Mouse (Mus musculus): Measurements from ENCODE around the gene Tex35. TPM values are rescaled to one million over a fixed set of nuclear protein-coding genes. Genes with fewer than 3 reads are reported as not detected.

The Tex35 gene
- polyA plus RNA-seq, 1 experiment from 2014 or later, result not detected

GRCm38 (mm10) chr1:157080071-157080470, 28.4 kb downstream of the Tex35 start:
- no peak for ATAC-seq (ENCODE audit: insufficient number of reproducible peaks, low FRiP score, low TSS enrichment, low read depth)
- H3K4me3 ChIP-seq, result no peak overlapping the region
- no peaks in the 10 kb centered on the region for H3K36me3 ChIP-seq
- H3K27ac ChIP-seq, result peak overlapping the region; percentile 33; the same call in 1 of the 2 replicates
- H3K27me3 ChIP-seq, result 0 out of 2 replicates have a peak, but pooled peaks cover 5% of the 10 kb centered on the region
- H3K4me2 ChIP-seq, result no peak overlapping the region
- peaks cover 24% of the 10 kb centered on the region for H3K4me1 ChIP-seq
- no peak overlapping the region for H3K9ac ChIP-seq
- H3K9me3 ChIP-seq, result no peaks in the 10 kb centered on the region
- WGBS, result 76% methylated on average over 7 of the region's 7 CpGs

DNA sequence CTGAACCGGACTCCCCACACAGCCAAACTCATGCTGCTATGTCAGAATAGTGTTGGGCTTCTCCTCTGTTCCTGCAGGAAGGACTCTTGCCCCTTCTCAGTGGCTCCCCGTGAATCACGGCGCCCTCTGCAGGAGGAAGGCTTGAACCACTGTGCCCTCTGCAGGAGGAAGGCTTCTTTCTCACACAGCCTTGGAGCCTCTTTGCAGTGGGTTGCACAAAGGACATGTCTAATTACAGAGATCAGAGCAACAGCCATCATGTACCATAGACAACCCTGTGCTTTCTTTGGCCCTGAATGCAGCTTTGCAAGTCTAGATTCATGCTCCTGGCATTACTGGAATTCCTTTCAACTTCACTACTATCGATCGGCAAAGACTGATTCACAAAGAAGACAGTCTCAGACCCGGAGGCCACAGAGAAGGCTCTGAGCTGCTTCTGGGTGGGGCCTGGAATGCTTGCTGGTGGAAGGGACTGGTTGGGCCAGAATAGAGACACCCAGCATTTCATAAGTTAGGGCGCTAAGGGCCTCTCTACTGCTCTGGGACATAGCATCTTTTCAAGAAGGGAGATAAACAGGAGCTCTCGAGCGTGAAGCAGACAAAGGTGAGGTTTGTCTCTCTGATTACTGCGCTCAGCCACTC, 29.0 kb downstream of the Tex35 start:
- Histone ChIP-seq H3K9ac (no peak overlapping the region), H3K4me2 (no peak overlapping the region), H3K4me1 (peaks cover 30% of the 10 kb centered on the region), H3K27me3 (0 out of 2 replicates have a peak, but pooled peaks cover 5% of the 10 kb centered on the region), H3K4me3 (no peak overlapping the region), H3K36me3 (no peaks in the 10 kb centered on the region), H3K9me3 (no peaks in the 10 kb centered on the region), H3K27ac (peak overlapping the region; percentile 34; the same call in 1 of the 2 replicates)
- WGBS, result 48% methylated on average over 11 of the region's 11 CpGs
- ATAC-seq (ENCODE audit: insufficient number of reproducible peaks, low FRiP score, low TSS enrichment, low read depth), result peak; percentile 30; the same call in 1 of the 2 replicates

- H3K27me3 ChIP-seq, result 0 out of 2 replicates have a peak, but pooled peaks cover 5% of the 10 kb centered on the region
- H3K36me3 ChIP-seq, result no peaks in the 10 kb centered on the region
- H3K4me2 ChIP-seq, result no peak overlapping the region
- no peak for ATAC-seq (ENCODE audit: insufficient number of reproducible peaks, low FRiP score, low TSS enrichment, low read depth)
- no peak overlapping the region for H3K27ac ChIP-seq
- no peaks in the 10 kb centered on the region for H3K9me3 ChIP-seq
- H3K4me3 ChIP-seq, result no peak overlapping the region
- H3K9ac ChIP-seq, result no peak overlapping the region
- WGBS, result 62% methylated on average over 43 of the region's 43 CpGs
- peaks cover 31% of the 10 kb centered on the region for H3K4me1 ChIP-seq
Measured at GRCm38 (mm10) chr1:157076781-157077705, 31.4 kb downstream of the Tex35 start.

GRCm38 (mm10) chr1:157076257-157076656, 32.2 kb downstream of the Tex35 start:
- 8% methylated on average over 15 of the region's 15 CpGs for WGBS
- Histone ChIP-seq H3K27me3 (0 out of 2 replicates have a peak, but pooled peaks cover 5% of the 10 kb centered on the region), H3K4me1 (peaks cover 27% of the 10 kb centered on the region), H3K9ac (no peak overlapping the region), H3K4me2 (no peak overlapping the region), H3K4me3 (no peak overlapping the region), H3K27ac (no peak overlapping the region), H3K9me3 (no peaks in the 10 kb centered on the region), H3K36me3 (no peaks in the 10 kb centered on the region)
- ATAC-seq (ENCODE audit: insufficient number of reproducible peaks, low FRiP score, low TSS enrichment, low read depth), result no peak

- 64% methylated on average over 7 of the region's 7 CpGs for WGBS
- H3K4me3 ChIP-seq, result no peak overlapping the region
- no peaks in the 10 kb centered on the region for H3K36me3 ChIP-seq
- peaks cover 26% of the 10 kb centered on the region for H3K4me1 ChIP-seq
- no peak overlapping the region for H3K27ac ChIP-seq
- no peaks in the 10 kb centered on the region for H3K9me3 ChIP-seq
- H3K9ac ChIP-seq, result no peak overlapping the region
- no peak overlapping the region for H3K4me2 ChIP-seq
- H3K27me3 ChIP-seq, result 0 out of 2 replicates have a peak, but pooled peaks cover 5% of the 10 kb centered on the region
- no peak for ATAC-seq (ENCODE audit: insufficient number of reproducible peaks, low FRiP score, low TSS enrichment, low read depth)
Measured at GRCm38 (mm10) chr1:157074937-157075336, 33.5 kb downstream of the Tex35 start.

- H3K4me3 ChIP-seq, result no peak overlapping the region
- ATAC-seq (ENCODE audit: insufficient number of reproducible peaks, low FRiP score, low TSS enrichment, low read depth), result no peak
- WGBS, result 73% methylated on average over 6 of the region's 6 CpGs
Measured at GRCm38 (mm10) chr1:157074371-157074770, 34.1 kb downstream of the Tex35 start.

GRCm38 (mm10) chr1:157073592-157073991, 34.9 kb downstream of the Tex35 start:
- ATAC-seq (ENCODE audit: insufficient number of reproducible peaks, low FRiP score, low TSS enrichment, low read depth), result no peak
- Histone ChIP-seq H3K36me3 (no peaks in the 10 kb centered on the region), H3K27me3 (0 out of 2 replicates have a peak, but pooled peaks cover 1% of the 10 kb centered on the region), H3K9me3 (no peaks in the 10 kb centered on the region), H3K4me2 (no peak overlapping the region), H3K4me1 (peaks cover 25% of the 10 kb centered on the region), H3K4me3 (no peak overlapping the region), H3K27ac (peak overlapping the region; percentile 39; the same call in 1 of the 2 replicates), H3K9ac (no peak overlapping the region)
- 65% methylated on average over 4 of the region's 4 CpGs for WGBS

More at GRCm38 (mm10) chr1:157074371-157074770, 34.1 kb downstream of the Tex35 start:
- Histone ChIP-seq H3K9me3 (no peaks in the 10 kb centered on the region), H3K27me3 (0 out of 2 replicates have a peak, but pooled peaks cover 5% of the 10 kb centered on the region), H3K27ac (no peak overlapping the region), H3K4me1 (peaks cover 28% of the 10 kb centered on the region), H3K4me2 (no peak overlapping the region), H3K36me3 (no peaks in the 10 kb centered on the region), H3K9ac (no peak overlapping the region)

- no peak for ATAC-seq (ENCODE audit: insufficient number of reproducible peaks, low FRiP score, low TSS enrichment, low read depth)
- 60% methylated on average over 15 of the region's 15 CpGs for WGBS
Measured at GRCm38 (mm10) chr1:157069181-157069828, 39.2 kb downstream of the Tex35 start.

DNA sequence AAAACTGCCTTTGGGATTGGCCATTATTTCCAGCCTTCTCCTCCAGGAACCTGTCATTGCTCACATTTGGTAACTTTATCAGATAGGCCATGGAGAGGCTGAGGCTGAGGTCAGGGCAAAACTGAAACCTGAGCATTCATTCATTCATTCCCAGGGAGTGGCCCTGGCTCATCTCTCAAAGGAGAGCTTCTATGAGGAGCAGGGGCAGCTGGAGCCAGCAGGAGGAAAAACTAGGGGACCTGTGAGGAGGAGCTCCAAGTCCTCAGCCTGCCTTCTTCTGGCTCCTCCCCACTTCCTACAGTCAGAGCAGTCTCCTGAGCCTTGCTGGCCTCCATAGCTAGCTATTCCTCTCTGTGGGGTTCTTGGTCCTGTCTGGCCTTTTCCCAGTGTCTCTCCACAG, 40.2 kb downstream of the Tex35 start:
- no peak for ATAC-seq (ENCODE audit: insufficient number of reproducible peaks, low FRiP score, low TSS enrichment, low read depth)
- Histone ChIP-seq H3K27me3 (no peaks in the 10 kb centered on the region), H3K9me3 (no peaks in the 10 kb centered on the region), H3K27ac (no peak overlapping the region), H3K4me1 (peaks cover 21% of the 10 kb centered on the region), H3K9ac (no peak overlapping the region), H3K4me3 (no peak overlapping the region), H3K4me2 (no peak overlapping the region), H3K36me3 (no peaks in the 10 kb centered on the region)

More at GRCm38 (mm10) chr1:157069181-157069828, 39.2 kb downstream of the Tex35 start:
- no peaks in the 10 kb centered on the region for H3K36me3 ChIP-seq
- no peaks in the 10 kb centered on the region for H3K27me3 ChIP-seq
- H3K4me2 ChIP-seq, result no peak overlapping the region
- peaks cover 21% of the 10 kb centered on the region for H3K4me1 ChIP-seq
- no peak overlapping the region for H3K27ac ChIP-seq
- no peaks in the 10 kb centered on the region for H3K9me3 ChIP-seq
- H3K4me3 ChIP-seq, result no peak overlapping the region
- no peak overlapping the region for H3K9ac ChIP-seq

- H3K4me2 ChIP-seq, result no peak overlapping the region
- no peak overlapping the region for H3K9ac ChIP-seq
- peak; percentile 65; the same call in 1 of the 2 replicates for ATAC-seq (ENCODE audit: insufficient number of reproducible peaks, low FRiP score, low TSS enrichment, low read depth)
- 60% methylated on average over 12 of the region's 12 CpGs for WGBS
- H3K4me1 ChIP-seq, result peaks cover 21% of the 10 kb centered on the region
- no peak overlapping the region for H3K4me3 ChIP-seq
- no peaks in the 10 kb centered on the region for H3K36me3 ChIP-seq
- no peaks in the 10 kb centered on the region for H3K27me3 ChIP-seq
- H3K9me3 ChIP-seq, result no peaks in the 10 kb centered on the region
- H3K27ac ChIP-seq, result peak overlapping the region; percentile 30; the same call in 1 of the 2 replicates
Measured at GRCm38 (mm10) chr1:157065819-157066730, 42.4 kb downstream of the Tex35 start.
